ENCODE assay signal across 8 mouse cellular contexts in the genomic region with DNA sequence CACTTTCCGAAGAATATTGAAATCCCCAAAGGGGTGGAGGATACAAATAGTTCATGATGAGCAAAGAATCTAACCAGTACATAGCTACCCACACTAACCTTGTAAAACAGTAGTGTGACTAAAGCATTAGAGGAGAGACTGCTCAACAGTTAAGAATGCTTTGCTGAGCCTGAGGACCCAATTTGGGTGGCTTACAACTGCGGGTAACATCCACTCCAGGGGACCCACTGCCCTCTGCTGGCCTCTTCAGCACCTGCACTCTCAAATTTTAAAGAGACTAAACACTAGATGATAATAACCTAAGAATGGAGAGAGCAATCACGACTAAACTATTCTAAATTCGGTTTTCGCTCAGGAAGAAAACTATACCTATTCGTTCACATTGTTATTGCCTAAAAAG. TPM values are rescaled to one million over a fixed set of nuclear protein-coding genes. Genes with fewer than 3 reads are reported as not detected.
A peak's percentile ranks its signal among the peaks of the same experiment; 100 is the strongest.
DNase-seq lines count a peak whose midpoint lies in the region; ATAC-seq and TF ChIP-seq lines count a peak whose summit lies in the region.

No protein-coding gene starts in this region.

- H3K27me3 ChIP-seq in E14TG2a.4 (ENCODE audit: insufficient read depth, low read length), result no peaks in the 10 kb centered on the region
- H3K27me3 ChIP-seq in kidney, postnatal 0 days (ENCODE audit: insufficient read depth, low read length), result no peaks in the 10 kb centered on the region

- H3K9me3 ChIP-seq in E14TG2a.4 (ENCODE audit: low read length), result no peaks in the 10 kb centered on the region
- H3K9me3 ChIP-seq in kidney, postnatal 0 days (replicated peaks; ENCODE audit: low read length), result no peaks in the 10 kb centered on the region

- no peak overlapping the region for H3K4me3 ChIP-seq in E14TG2a.4 (replicated peaks; ENCODE audit: low read length)
- H3K4me3 ChIP-seq in kidney, postnatal 0 days (replicated peaks; ENCODE audit: low read depth, low read length), result no peak overlapping the region

- H3K9ac ChIP-seq in kidney, postnatal 0 days (ENCODE audit: low read depth, low read length), result no peak overlapping the region

- peak; percentile 74 for TF ChIP-seq CTCF in E14TG2a.4 (conservative IDR thresholded peaks at IDR 0.05; ENCODE audit: low read length)
- peak; percentile 86 for TF ChIP-seq CTCF in kidney, postnatal 0 days (IDR thresholded peaks at IDR 0.05; ENCODE audit: low read depth)

- H3K4me1 ChIP-seq in E14TG2a.4 (replicated peaks; ENCODE audit: low read depth, low read length), result peaks cover 8% of the 10 kb centered on the region; the same call in 1 of the 2 replicates
- H3K4me1 ChIP-seq in kidney, postnatal 0 days (replicated peaks; ENCODE audit: insufficient read depth, low read length), result no peaks in the 10 kb centered on the region

- WGBS in kidney, postnatal 0 days, result 55% methylated on average over 6 of the region's 6 CpGs

- no peak overlapping the region for H3K27ac ChIP-seq in kidney, postnatal 0 days

- no peaks in the 10 kb centered on the region for H3K36me3 ChIP-seq in E14TG2a.4 (ENCODE audit: insufficient read depth, low read length)
- H3K36me3 ChIP-seq in kidney, postnatal 0 days (ENCODE audit: insufficient read depth, low read length), result no peaks in the 10 kb centered on the region

- no peak overlapping the region for H3K4me2 ChIP-seq in kidney, postnatal 0 days (ENCODE audit: low read length)

- DNase-seq in left cerebral cortex, adult 18-20 months (ENCODE audit: low spot score in 2 of 2), result peak; percentile 27 to 50
- DNase-seq in left cerebral cortex, adult 9 months (ENCODE audit: low spot score in 2 of 2), result no peak
- peak; percentile 59 for DNase-seq in R1 (ENCODE audit: low read depth, low spot score)
- DNase-seq in embryo, embryonic 11.5 days (ENCODE audit: low read depth, low spot score), result peak; percentile 19
- DNase-seq in kidney, postnatal 0 days (ENCODE audit: low spot score), result peak; percentile 75
- peak; percentile 42 for DNase-seq in naive thymus-derived CD4-positive, alpha-beta T cell, adult 2 months (ENCODE audit: low read depth)

- ATAC-seq in kidney, postnatal 0 days (replicated peaks; ENCODE audit: low FRiP score, low read depth), result no peak
- ATAC-seq in inflammation-experienced regulatory T-cells, adult 6 months, result no peak

RNA-seq across cellular contexts. Expression of gene Lrrc17, which starts 43.4 kb away (rescaled TPM):
- total RNA-seq in left cerebral cortex, adult 18-20 months (2021), result under 1 TPM in 1 of 2 experiments, not detected in 1; 0.44 TPM
- 50.3 and 54.2 TPM in 2 replicates for polyA plus RNA-seq in kidney, postnatal 0 days (2015; fragmentation: Nextera tagmentation; extraction: Ambion mirVana)
- polyA plus RNA-seq in inflammation-experienced regulatory T-cells, adult 6 months (2017; shearing (Covaris generic)), result not detected

RNA-seq across cellular contexts. Expression of gene Fbxl13, which starts 58.7 kb away (rescaled TPM):
- total RNA-seq in left cerebral cortex, adult 18-20 months (2021), result under 1 TPM; 0.16 to 0.28 TPM
- 0.32 and 0.46 TPM in 2 replicates for polyA plus RNA-seq in kidney, postnatal 0 days (2015; fragmentation: Nextera tagmentation; extraction: Ambion mirVana)
- polyA plus RNA-seq in inflammation-experienced regulatory T-cells, adult 6 months (2017; shearing (Covaris generic)), result under 1 TPM in 1 of 3 experiments, not detected in 2; 0.31 TPM

RNA-seq across cellular contexts. Expression of gene Armc10, which starts 58.9 kb away (rescaled TPM):
- total RNA-seq in left cerebral cortex, adult 18-20 months (2021), result 10 to 100 TPM; 22.2 to 24.5 TPM
- polyA plus RNA-seq in kidney, postnatal 0 days (2015; fragmentation: Nextera tagmentation; extraction: Ambion mirVana), result 43.7 and 44.2 TPM in 2 replicates
- polyA plus RNA-seq in inflammation-experienced regulatory T-cells, adult 6 months (2017; shearing (Covaris generic)), result 10 to 100 TPM; 31.2 to 38.3 (median 33.2) TPM

Comparison
In these comparisons a context has a peak if more than half of its experiments do, and no peak if none do; other contexts are left out.
1. DNase-seq: peak in left cerebral cortex, adult 18-20 months (2 of 2), R1 (single experiment), embryo, embryonic 11.5 days (single experiment), kidney, postnatal 0 days (single experiment) and naive thymus-derived CD4-positive, alpha-beta T cell, adult 2 months (single experiment); none in left cerebral cortex, adult 9 months (0 of 2).
2. RNA of gene Lrrc17, which starts 43.4 kb away (polyA plus RNA-seq): 50.3 to 54.2 TPM in kidney, postnatal 0 days; not detected in inflammation-experienced regulatory T-cells, adult 6 months; every median in the first group is over 10 times any median in the second.